Mouse (Mus musculus) midbrain, embryonic 16.5 days (tissue): ENCODE results near the gene Slc9b1. TPM values are rescaled to one million over a fixed set of nuclear protein-coding genes. Genes with fewer than 3 reads are reported as not detected.

Source experiments
- ATAC-seq: fragments of 200-750 bp; cut with Nextera tagmentation; 2 replicates; pipeline ENCODE4 v1.8.0; 2017; ENCODE audit warnings: moderate TSS enrichment
- H3K27ac ChIP-seq: fragments of 300-500 bp; sonication (generic); 2 replicates; pipeline ENCODE4 v1.5.1; 2014; ENCODE audit warnings: mild to moderate bottlenecking, low read length, mixed read lengths
- H3K27me3 ChIP-seq: fragments of 300-500 bp; sonication (generic); 2 replicates; pipeline ENCODE4 v1.6.1; 2014; ENCODE audit warnings: low read depth, low read length, mixed read lengths; ENCODE audit not compliant: control insufficient read depth, insufficient read depth
- H3K36me3 ChIP-seq: fragments of 300-500 bp; sonication (generic); 2 replicates; pipeline ENCODE4 v1.6.1; 2014; ENCODE audit warnings: mild to moderate bottlenecking, low read length, moderate library complexity, mixed read lengths; ENCODE audit not compliant: control insufficient read depth, insufficient read depth
- H3K4me1 ChIP-seq: fragments of 300-500 bp; sonication (generic); 2 replicates; pipeline ENCODE4 v1.6.1; 2014; ENCODE audit warnings: mild to moderate bottlenecking, low read length, mixed read lengths; ENCODE audit not compliant: control insufficient read depth, insufficient read depth
- H3K4me2 ChIP-seq: fragments of 300-500 bp; sonication (generic); 2 replicates; pipeline ENCODE4 v1.6.1; 2014; ENCODE audit warnings: mild to moderate bottlenecking, low read length, mixed read lengths
- H3K4me3 ChIP-seq: fragments of 300-500 bp; sonication (generic); 2 replicates; pipeline ENCODE4 v1.5.1; 2014; ENCODE audit warnings: low read depth, mild to moderate bottlenecking, low read length, moderate library complexity, mixed read lengths
- H3K9ac ChIP-seq: fragments of 300-500 bp; sonication (generic); 2 replicates; pipeline ENCODE4 v1.6.1; 2014; ENCODE audit warnings: low read depth, low read length, mixed read lengths
- H3K9me3 ChIP-seq: fragments of 300-500 bp; sonication (generic); replicated peaks from 2 replicates; pipeline ENCODE4 v1.6.1; 2014; ENCODE audit warnings: mild to moderate bottlenecking, low read length, mixed read lengths; ENCODE audit not compliant: control insufficient read depth, poor library complexity, severe bottlenecking
- whole genome bisulfite sequencing: fragments of 180-500 bp; shearing (Covaris S2); extraction: QIAGEN DNeasy Blood & Tissue Kit; methylation state at CpG from one replicate; pipeline ENCODE4 v1.1.7; 2014; 5-methylcytosine and 5-hydroxymethylcytosine counted together
- polyA plus RNA-seq: library from polyadenylated mRNA; unstranded; fragments of >200 nt; fragmentation: Nextera tagmentation; extraction: Ambion mirVana; gene quantifications from 2 replicates; pipeline ENCODE4 v1.2.1, GENCODE M21; 2015

The Slc9b1 gene
- polyA plus RNA-seq, 1 experiment from 2014 or later = 0.41 TPM

GRCm38 (mm10) chr3:135351857-135352256, 4.0 kb downstream of the Slc9b1 start:
- Histone ChIP-seq H3K4me3 (no peak overlapping the region), H3K9ac (no peak overlapping the region), H3K4me2 (no peak overlapping the region), H3K4me1 (no peaks in the 10 kb centered on the region), H3K9me3 (no peaks in the 10 kb centered on the region), H3K27me3 (no peaks in the 10 kb centered on the region), H3K36me3 (no peaks in the 10 kb centered on the region), H3K27ac (no peak overlapping the region)
- no peak for ATAC-seq
- 92% methylated on average over 3 of the region's 3 CpGs for WGBS

GRCm38 (mm10) chr3:135357394-135357793, 9.6 kb downstream of the Slc9b1 start:
- Histone ChIP-seq H3K4me1 (no peaks in the 10 kb centered on the region), H3K36me3 (no peaks in the 10 kb centered on the region), H3K9ac (no peak overlapping the region), H3K4me2 (no peak overlapping the region), H3K9me3 (no peaks in the 10 kb centered on the region), H3K27me3 (no peaks in the 10 kb centered on the region), H3K27ac (no peak overlapping the region), H3K4me3 (no peak overlapping the region)
- no peak for ATAC-seq
- 89% methylated on average over 4 of the region's 4 CpGs for WGBS

- Histone ChIP-seq H3K4me3 (no peak overlapping the region), H3K9me3 (no peaks in the 10 kb centered on the region), H3K36me3 (no peaks in the 10 kb centered on the region), H3K4me2 (no peak overlapping the region), H3K4me1 (no peaks in the 10 kb centered on the region), H3K27me3 (no peaks in the 10 kb centered on the region), H3K27ac (no peak overlapping the region), H3K9ac (no peak overlapping the region)
- WGBS = 87% methylated on average over 3 of the region's 3 CpGs
- no peak for ATAC-seq
These were observed 28.0 kb downstream of the Slc9b1 start for GRCm38 (mm10) chr3:135375836-135376235.

GRCm38 (mm10) chr3:135377445-135377844, 29.6 kb downstream of the Slc9b1 start:
- 83% methylated on average over 10 of the region's 10 CpGs for WGBS
- no peak for ATAC-seq
- Histone ChIP-seq H3K4me1 (no peaks in the 10 kb centered on the region), H3K4me2 (no peak overlapping the region), H3K27me3 (no peaks in the 10 kb centered on the region), H3K27ac (no peak overlapping the region), H3K36me3 (no peaks in the 10 kb centered on the region), H3K4me3 (no peak overlapping the region), H3K9me3 (no peaks in the 10 kb centered on the region), H3K9ac (no peak overlapping the region)

GRCm38 (mm10) chr3:135379868-135380267, 32.0 kb downstream of the Slc9b1 start:
- ATAC-seq = no peak
- no peak overlapping the region for H3K4me3 ChIP-seq
- no peaks in the 10 kb centered on the region for H3K4me1 ChIP-seq
- H3K4me2 ChIP-seq = no peak overlapping the region
- WGBS = 94% methylated on average over 4 of the region's 4 CpGs
- H3K36me3 ChIP-seq = no peaks in the 10 kb centered on the region
- H3K27ac ChIP-seq = no peak overlapping the region
- H3K27me3 ChIP-seq = no peaks in the 10 kb centered on the region
- no peaks in the 10 kb centered on the region for H3K9me3 ChIP-seq
- H3K9ac ChIP-seq = no peak overlapping the region

GRCm38 (mm10) chr3:135393186-135393585, 45.4 kb downstream of the Slc9b1 start:
- no peaks in the 10 kb centered on the region for H3K27me3 ChIP-seq
- H3K9ac ChIP-seq = no peak overlapping the region
- no peak overlapping the region for H3K27ac ChIP-seq
- H3K9me3 ChIP-seq = no peaks in the 10 kb centered on the region
- no peaks in the 10 kb centered on the region for H3K36me3 ChIP-seq
- no peak overlapping the region for H3K4me3 ChIP-seq
- no peak for ATAC-seq
- H3K4me1 ChIP-seq = no peaks in the 10 kb centered on the region
- WGBS = 85% methylated on average over 6 of the region's 6 CpGs
- H3K4me2 ChIP-seq = no peak overlapping the region

- H3K4me1 ChIP-seq = no peaks in the 10 kb centered on the region
- H3K27ac ChIP-seq = no peak overlapping the region
- H3K4me2 ChIP-seq = no peak overlapping the region
- no peak for ATAC-seq
- no peaks in the 10 kb centered on the region for H3K9me3 ChIP-seq
- H3K36me3 ChIP-seq = no peaks in the 10 kb centered on the region
- no peak overlapping the region for H3K9ac ChIP-seq
- no peaks in the 10 kb centered on the region for H3K27me3 ChIP-seq
- no peak overlapping the region for H3K4me3 ChIP-seq
- 91% methylated on average over 5 of the region's 5 CpGs for WGBS
These were observed 47.3 kb downstream of the Slc9b1 start for GRCm38 (mm10) chr3:135395085-135395484.

GRCm38 (mm10) chr3:135396081-135396480, 48.3 kb downstream of the Slc9b1 start:
- Histone ChIP-seq H3K9ac (no peak overlapping the region), H3K27ac (no peak overlapping the region), H3K4me3 (no peak overlapping the region), H3K27me3 (no peaks in the 10 kb centered on the region), H3K9me3 (no peaks in the 10 kb centered on the region), H3K4me1 (no peaks in the 10 kb centered on the region), H3K36me3 (no peaks in the 10 kb centered on the region), H3K4me2 (no peak overlapping the region)
- WGBS = 74% methylated on average over 6 of the region's 6 CpGs
- no peak for ATAC-seq

- Histone ChIP-seq H3K9ac (no peak overlapping the region), H3K36me3 (no peaks in the 10 kb centered on the region), H3K9me3 (no peaks in the 10 kb centered on the region)
These were observed 49.3 kb downstream of the Slc9b1 start for GRCm38 (mm10) chr3:135397112-135397511.

More at GRCm38 (mm10) chr3:135397112-135397511, 49.3 kb downstream of the Slc9b1 start:
- no peaks in the 10 kb centered on the region for H3K4me1 ChIP-seq
- no peak overlapping the region for H3K4me2 ChIP-seq
- no peaks in the 10 kb centered on the region for H3K27me3 ChIP-seq
- H3K4me3 ChIP-seq = no peak overlapping the region
- no peak for ATAC-seq
- H3K27ac ChIP-seq = no peak overlapping the region
